Mouse (Mus musculus): Measurements from ENCODE around the gene Fscn3. TPM values are rescaled to one million over a fixed set of nuclear protein-coding genes. Genes with fewer than 3 reads are reported as not detected.

Gene Fscn3
- polyA plus RNA-seq, 1 experiment: not detected

DNA sequence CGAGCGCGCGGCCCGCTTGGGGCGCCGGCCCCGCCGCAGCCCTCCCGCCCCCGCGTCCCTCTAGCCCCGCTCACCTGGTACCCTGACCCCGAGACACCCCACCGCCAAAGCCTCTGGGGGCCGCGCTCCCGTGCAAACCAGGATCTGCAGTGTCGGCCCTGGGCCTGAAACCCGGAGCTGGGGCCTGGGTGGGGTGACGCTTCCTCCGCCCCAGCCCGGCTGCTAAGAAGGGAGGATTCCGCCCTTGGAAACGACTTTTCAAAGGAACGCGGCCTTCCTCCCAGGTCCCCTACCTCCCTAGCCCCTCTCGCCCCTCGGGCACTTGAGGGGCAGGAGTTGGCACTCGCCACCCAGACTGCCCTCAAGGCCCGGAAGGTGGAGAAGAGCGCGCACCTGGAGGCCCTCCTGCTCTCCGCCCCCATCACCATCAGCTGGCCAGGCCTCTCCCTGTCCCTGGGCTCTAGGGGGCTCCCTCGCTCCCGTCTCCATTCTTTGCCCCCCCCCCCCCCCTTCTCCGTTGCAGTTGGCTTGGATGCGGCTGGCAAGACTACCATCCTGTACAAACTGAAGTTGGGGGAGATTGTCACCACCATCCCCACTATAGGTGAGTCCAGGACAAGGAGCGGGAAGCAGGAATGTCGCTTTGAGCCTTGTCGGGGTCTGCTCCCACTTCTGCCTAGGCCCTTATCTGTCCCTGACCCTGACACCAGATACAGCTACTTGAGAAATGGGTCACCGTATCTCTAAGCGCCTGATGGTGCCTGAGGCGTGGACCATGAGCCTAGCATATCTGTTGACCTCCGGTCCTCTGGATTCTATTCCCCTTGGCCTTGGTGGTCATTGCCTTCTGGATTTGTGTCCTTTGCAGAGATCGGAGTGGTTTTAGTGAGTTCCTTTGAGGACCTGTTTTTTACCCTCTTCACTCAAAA is 3.6 kb upstream of the Fscn3 start:
- Histone ChIP-seq H3K4me1 (ENCODE audit: control insufficient read depth, insufficient read depth, low read length) (peaks cover 26% of the 10 kb centered on the region), H3K27ac (ENCODE audit: insufficient read depth, low read depth, low read length) (peak overlapping the region; percentile 23; the same call in 1 of the 2 replicates), H3K4me3 (ENCODE audit: insufficient read depth, low read length) (peak overlapping the region; percentile 95)
- no peak for TF ChIP-seq CTCF (IDR thresholded peaks at IDR 0.05; ENCODE audit: low read depth, low read length)
- no peak for TF ChIP-seq POLR2A (IDR thresholded peaks at IDR 0.05; ENCODE audit: borderline replicate concordance, low read depth, low read length)

DNA sequence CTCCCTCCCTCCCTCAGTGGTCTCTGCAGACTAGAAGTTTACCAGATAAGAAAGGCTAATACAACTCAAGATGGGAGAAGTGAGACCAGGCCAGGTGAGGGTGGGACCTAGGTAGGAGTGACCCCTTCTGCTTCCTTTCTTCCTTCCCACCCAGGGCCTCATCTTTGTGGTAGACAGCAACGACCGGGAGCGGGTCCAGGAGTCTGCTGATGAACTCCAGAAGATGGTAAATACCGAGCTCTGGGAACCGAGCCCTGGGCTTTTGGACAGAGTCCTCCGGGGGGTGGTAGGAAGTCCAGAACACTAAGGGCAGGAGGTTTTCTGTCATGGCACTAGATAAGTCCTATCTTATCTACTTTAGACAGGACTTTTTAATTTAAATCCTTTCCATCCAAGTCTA is 2.6 kb upstream of the Fscn3 start:
- Histone ChIP-seq H3K4me3 (ENCODE audit: insufficient read depth, low read length) (no peak overlapping the region), H3K27ac (ENCODE audit: insufficient read depth, low read depth, low read length) (no peak overlapping the region), H3K4me1 (ENCODE audit: control insufficient read depth, insufficient read depth, low read length) (peaks cover 23% of the 10 kb centered on the region)
- TF ChIP-seq POLR2A (IDR thresholded peaks at IDR 0.05; ENCODE audit: borderline replicate concordance, low read depth, low read length): no peak
- no peak for TF ChIP-seq CTCF (IDR thresholded peaks at IDR 0.05; ENCODE audit: low read depth, low read length)

DNA sequence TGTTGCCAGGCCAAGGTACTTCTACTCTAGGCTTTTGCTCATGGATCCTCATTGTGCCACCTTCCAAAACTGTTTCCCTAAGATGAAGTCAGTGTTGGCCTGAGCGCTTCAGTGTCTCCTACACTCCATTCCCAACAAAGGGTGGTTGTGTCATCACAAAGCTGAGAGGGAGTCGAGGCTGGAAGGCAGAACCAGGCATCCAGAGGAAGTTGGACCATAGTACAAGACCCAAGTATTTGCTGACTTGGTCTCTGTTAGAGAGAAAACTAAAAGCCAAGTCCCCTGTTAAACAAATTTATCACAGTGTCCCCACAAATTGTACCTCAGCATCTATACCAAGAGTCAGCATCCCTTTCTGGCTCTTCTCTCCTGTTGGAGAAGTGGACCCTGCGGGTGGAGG is 701 bp downstream of the Fscn3 start, which contains the start of gene Gcc1:
Gcc1 (minus strand) TSS at position 101 of the 400 bp plus-strand sequence.
- Histone ChIP-seq H3K4me3 (ENCODE audit: insufficient read depth, low read length) (no peak within 1 kb of the TSS), H3K27ac (ENCODE audit: insufficient read depth, low read depth, low read length) (no peak within 1 kb of the TSS)

DNA sequence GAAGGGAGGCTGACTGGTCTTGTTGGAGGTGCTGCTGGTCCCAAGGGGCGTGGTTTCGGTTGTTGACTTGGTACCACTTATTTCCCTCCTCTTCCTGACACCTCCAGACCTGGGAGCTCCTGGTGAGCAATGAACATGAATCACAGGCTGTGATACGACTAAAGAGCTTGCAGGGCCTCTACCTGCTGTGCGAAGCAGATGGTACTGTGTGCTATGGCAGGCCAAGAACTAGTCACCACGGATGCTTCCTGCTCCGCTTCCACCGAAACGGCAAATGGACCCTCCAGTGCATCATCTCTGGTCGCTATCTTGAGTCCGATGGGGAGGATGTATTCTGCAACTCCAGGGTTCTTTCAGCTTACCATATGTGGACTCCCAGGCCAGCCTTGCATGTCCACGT is 2.3 kb downstream of the Fscn3 start:
- no peaks in the 10 kb centered on the region; the same call in 1 of the 2 replicates for H3K4me1 ChIP-seq (ENCODE audit: control insufficient read depth, insufficient read depth, low read length)
- no peak overlapping the region for H3K27ac ChIP-seq (ENCODE audit: insufficient read depth, low read depth, low read length)
- H3K4me3 ChIP-seq (ENCODE audit: insufficient read depth, low read length): no peak overlapping the region
- TF ChIP-seq CTCF (IDR thresholded peaks at IDR 0.05; ENCODE audit: low read depth, low read length) (no peak), POLR2A (IDR thresholded peaks at IDR 0.05; ENCODE audit: borderline replicate concordance, low read depth, low read length) (no peak)

More for the DNA sequence above, 701 bp downstream of the Fscn3 start, which contains the start of gene Gcc1:
- TF ChIP-seq CTCF (IDR thresholded peaks at IDR 0.05; ENCODE audit: low read depth, low read length) (no peak), POLR2A (IDR thresholded peaks at IDR 0.05; ENCODE audit: borderline replicate concordance, low read depth, low read length) (no peak)
- peaks cover 5% of the 10 kb centered on the region; the same call in 1 of the 2 replicates for H3K4me1 ChIP-seq (ENCODE audit: control insufficient read depth, insufficient read depth, low read length)

DNA sequence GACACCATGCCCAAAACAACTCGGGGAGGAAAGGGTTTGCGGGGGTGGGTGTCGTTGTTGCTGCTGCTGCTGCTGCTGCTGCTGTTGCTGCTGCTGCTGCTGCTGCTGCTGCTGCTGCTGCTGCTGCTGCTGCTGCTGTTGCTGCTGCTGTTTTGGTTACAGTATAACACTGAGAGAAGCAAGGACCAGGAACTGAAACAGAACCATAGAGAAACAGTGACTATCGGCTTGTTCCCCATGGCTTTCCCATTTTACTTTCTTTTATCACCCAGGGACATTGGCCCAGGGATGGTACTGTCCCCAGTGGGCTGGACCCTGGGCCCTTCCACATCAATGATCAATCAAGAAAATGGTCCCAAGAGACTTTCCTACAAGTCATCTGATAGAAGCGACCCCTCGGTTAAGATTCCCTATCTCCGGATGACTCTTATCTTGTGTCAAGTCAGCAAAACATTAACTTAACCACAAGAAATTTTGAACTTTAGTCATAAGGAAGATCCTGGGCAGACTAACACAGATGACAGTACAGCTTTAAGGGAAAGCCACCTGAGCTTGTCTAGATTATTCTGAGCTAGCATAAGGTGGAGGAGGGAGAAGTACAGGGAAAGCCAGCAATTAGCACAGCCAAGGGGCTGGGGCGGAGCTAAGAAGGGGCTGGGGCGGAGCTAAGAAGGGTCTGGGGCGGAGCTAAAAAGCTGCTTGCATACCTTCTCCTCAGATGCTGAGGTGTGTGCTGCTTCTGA is 3.4 kb downstream of the Fscn3 start:
- H3K4me1 ChIP-seq (ENCODE audit: control insufficient read depth, insufficient read depth, low read length): no peaks in the 10 kb centered on the region; the same call in 1 of the 2 replicates
- H3K4me3 ChIP-seq (ENCODE audit: insufficient read depth, low read length): no peak overlapping the region
- TF ChIP-seq CTCF (IDR thresholded peaks at IDR 0.05; ENCODE audit: low read depth, low read length) (no peak), POLR2A (IDR thresholded peaks at IDR 0.05; ENCODE audit: borderline replicate concordance, low read depth, low read length) (no peak)
- no peak overlapping the region for H3K27ac ChIP-seq (ENCODE audit: insufficient read depth, low read depth, low read length)

DNA sequence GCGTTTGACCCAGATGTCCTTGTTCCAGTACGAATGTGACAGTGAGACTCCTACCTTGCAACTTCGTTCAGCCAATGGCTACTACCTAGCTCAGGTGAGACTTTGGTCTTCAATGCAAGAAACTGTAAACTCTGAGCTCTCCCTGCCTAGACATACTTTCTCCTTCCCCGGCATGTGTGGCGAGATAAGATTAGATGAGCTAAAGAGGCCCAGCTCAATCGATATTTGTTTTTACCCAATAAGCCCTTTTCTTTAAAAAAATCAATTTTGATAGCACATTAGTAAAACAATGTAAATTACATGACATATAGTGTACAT is 3.9 kb downstream of the Fscn3 start:
- H3K4me3 ChIP-seq (ENCODE audit: insufficient read depth, low read length): no peak overlapping the region
- no peaks in the 10 kb centered on the region; the same call in 1 of the 2 replicates for H3K4me1 ChIP-seq (ENCODE audit: control insufficient read depth, insufficient read depth, low read length)
- no peak overlapping the region for H3K27ac ChIP-seq (ENCODE audit: insufficient read depth, low read depth, low read length)
- TF ChIP-seq POLR2A (IDR thresholded peaks at IDR 0.05; ENCODE audit: borderline replicate concordance, low read depth, low read length): no peak
- no peak for TF ChIP-seq CTCF (IDR thresholded peaks at IDR 0.05; ENCODE audit: low read depth, low read length)

DNA sequence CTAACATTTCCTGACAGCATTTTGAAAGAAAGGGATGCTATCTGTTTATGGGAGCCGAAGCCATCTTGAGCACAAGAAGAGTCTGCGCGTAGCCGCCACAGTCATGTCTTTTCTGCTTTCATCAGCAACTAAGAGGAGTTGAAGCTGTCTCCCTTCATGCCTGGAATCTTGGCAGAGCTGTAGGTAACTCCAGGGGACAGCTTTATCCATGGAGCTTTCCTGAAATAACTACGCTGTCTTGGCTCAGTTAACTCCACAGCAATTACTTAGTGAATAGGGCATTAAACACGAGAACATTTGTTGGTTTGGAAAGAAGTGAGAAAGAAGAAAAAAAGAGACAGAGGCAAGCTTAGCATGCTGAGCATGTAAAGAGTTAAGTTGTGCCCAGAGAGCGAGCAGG is 20.3 kb downstream of the Fscn3 start:
- no peak overlapping the region for H3K4me3 ChIP-seq (ENCODE audit: insufficient read depth, low read length)
- H3K27ac ChIP-seq (ENCODE audit: insufficient read depth, low read depth, low read length): no peak overlapping the region
- H3K4me1 ChIP-seq (ENCODE audit: control insufficient read depth, insufficient read depth, low read length): no peaks in the 10 kb centered on the region
- TF ChIP-seq POLR2A (IDR thresholded peaks at IDR 0.05; ENCODE audit: borderline replicate concordance, low read depth, low read length) (no peak), CTCF (IDR thresholded peaks at IDR 0.05; ENCODE audit: low read depth, low read length) (no peak)

DNA sequence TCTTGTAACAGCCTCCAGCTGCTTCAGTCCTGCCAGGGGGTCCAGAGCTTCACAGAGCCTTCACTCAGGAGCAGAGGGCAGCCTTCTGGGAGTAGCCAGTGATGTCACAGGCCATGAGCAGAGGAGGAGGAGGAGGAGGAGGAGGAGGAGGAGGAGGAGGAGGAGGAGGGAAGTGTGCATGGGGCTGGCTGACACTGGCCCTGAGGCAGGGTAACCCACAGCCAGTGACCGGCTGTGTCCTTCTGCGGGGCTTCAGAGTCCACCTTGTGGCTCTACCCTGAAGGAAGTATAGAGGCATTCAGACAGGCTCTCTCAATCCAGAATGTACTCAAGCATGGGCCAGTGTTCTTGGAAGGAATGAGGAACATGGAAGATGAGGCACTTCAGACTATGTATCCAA is 21.7 kb downstream of the Fscn3 start, which contains the start of gene Pax4:
Pax4 (minus strand) TSS at position 101 of the 400 bp plus-strand sequence.
- Histone ChIP-seq H3K4me1 (ENCODE audit: control insufficient read depth, insufficient read depth, low read length) (no peaks in the 10 kb centered on the region), H3K27ac (ENCODE audit: insufficient read depth, low read depth, low read length) (no peak within 1 kb of the TSS), H3K4me3 (ENCODE audit: insufficient read depth, low read length) (no peak within 1 kb of the TSS)
- no peak for TF ChIP-seq CTCF (IDR thresholded peaks at IDR 0.05; ENCODE audit: low read depth, low read length)
- TF ChIP-seq POLR2A (IDR thresholded peaks at IDR 0.05; ENCODE audit: borderline replicate concordance, low read depth, low read length): no peak

DNA sequence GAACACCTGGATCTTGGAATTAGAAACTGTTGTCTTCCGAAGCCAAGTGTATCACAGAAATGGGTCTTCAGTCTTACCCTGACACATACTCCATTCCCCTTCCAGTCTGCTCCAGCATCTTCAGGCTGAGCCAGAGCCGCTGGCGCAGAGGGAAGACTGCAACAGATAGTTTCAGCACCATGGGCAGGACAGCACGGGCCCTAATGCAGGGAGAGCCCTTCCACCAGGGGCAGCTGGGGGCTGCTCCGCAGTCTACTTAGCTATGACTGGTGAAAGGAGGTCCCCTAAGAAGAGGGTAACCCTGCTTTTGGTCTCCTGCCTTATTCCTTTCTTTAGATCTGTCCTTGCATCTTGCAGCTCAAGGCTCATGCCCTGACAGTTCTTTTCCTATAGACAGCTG is 22.9 kb downstream of the Fscn3 start:
- Histone ChIP-seq H3K4me3 (ENCODE audit: insufficient read depth, low read length) (no peak overlapping the region), H3K4me1 (ENCODE audit: control insufficient read depth, insufficient read depth, low read length) (no peaks in the 10 kb centered on the region), H3K27ac (ENCODE audit: insufficient read depth, low read depth, low read length) (no peak overlapping the region)
- TF ChIP-seq POLR2A (IDR thresholded peaks at IDR 0.05; ENCODE audit: borderline replicate concordance, low read depth, low read length): no peak
- no peak for TF ChIP-seq CTCF (IDR thresholded peaks at IDR 0.05; ENCODE audit: low read depth, low read length)

Data from bone marrow macrophage, adult 2 months (primary cell).